Mouse (Mus musculus): ENCODE results near the gene Nup62. TPM values are rescaled to one million over a fixed set of nuclear protein-coding genes. Genes with fewer than 3 reads are reported as not detected.

The Nup62 gene
- polyA plus RNA-seq (2012; rRNA removed) (44.8 and 50.2 TPM in 2 replicates), polyA plus RNA-seq (2014; fragmentation: Nextera tagmentation; extraction: Ambion mirVana) (31.5 and 32.8 TPM in 2 replicates)

GRCm38 (mm10) chr7:44815721-44816469, at the start of gene Nup62, which contains the start of gene Il4i1:
Nup62 (plus strand) TSS chr7:44816088.
Il4i1 (plus strand) TSS chr7:44816387.
- peaks cover 8% of the 10 kb centered on the region; the same call in 1 of the 2 replicates for H3K36me3 ChIP-seq (replicated peaks; ENCODE audit: control insufficient read depth, insufficient read depth, low read depth)
- H3K4me1 ChIP-seq (replicated peaks; ENCODE audit: control insufficient read depth in 2 of 2, insufficient read depth in 2 of 2, low read length in 1 of 2) = peaks cover 31 to 43% of the 10 kb centered on the region in 2 experiments
- H3K27ac ChIP-seq = peak within 1 kb of the TSS; percentile 94
- ATAC-seq (ENCODE audit: insufficient read depth) = peak; percentile 87
- DNase-seq (ENCODE audit: low read depth in 3 of 3, low spot score in 3 of 3) = peak; percentile 99 to 100 (median 99)
- WGBS (ENCODE audit: insufficient replicate concordance) = under 1% methylated on average over 62 of the region's 62 CpGs
- TF ChIP-seq CTCF (IDR thresholded peaks at IDR 0.05; ENCODE audit: low read depth) = 0 out of 2 replicates have a peak, but pooled peaks have one; percentile 5
- no peak for TF ChIP-seq EP300 (IDR thresholded peaks at IDR 0.05; ENCODE audit: low read depth)
- peak within 1 kb of the TSS; percentile 84 for H3K4me2 ChIP-seq (ENCODE audit: low read depth)
- H3K4me3 ChIP-seq (ENCODE audit: insufficient read depth in 1 of 2, low read depth in 2 of 2, low read length in 2 of 2) = peak within 1 kb of the TSS; percentile 82 to 94
- H3K9me3 ChIP-seq (ENCODE audit: control insufficient read depth, low read length) = no peaks in the 10 kb centered on the region
- H3K9ac ChIP-seq (replicated peaks) = peak within 1 kb of the TSS; percentile 96
- no peaks in the 10 kb centered on the region for H3K27me3 ChIP-seq (ENCODE audit: control insufficient read depth, insufficient read depth, low read length)

GRCm38 (mm10) chr7:44768129-44768528, 47.8 kb upstream of the Nup62 start:
- DNase-seq (ENCODE audit: low read depth in 3 of 3, low spot score in 3 of 3) (peak; percentile 60 to 63 (median 61)), ATAC-seq (ENCODE audit: insufficient read depth) (peak; percentile 73)
- Histone ChIP-seq H3K9me3 (ENCODE audit: control insufficient read depth, low read length) (no peaks in the 10 kb centered on the region), H3K36me3 (replicated peaks; ENCODE audit: control insufficient read depth, insufficient read depth, low read depth) (peaks cover 16% of the 10 kb centered on the region), H3K27ac (peak overlapping the region; percentile 26), H3K27me3 (ENCODE audit: control insufficient read depth, insufficient read depth, low read length) (no peaks in the 10 kb centered on the region), H3K4me2 (ENCODE audit: low read depth) (peak overlapping the region; percentile 41), H3K9ac (replicated peaks) (no peak overlapping the region), H3K4me1 (replicated peaks; ENCODE audit: control insufficient read depth in 2 of 2, insufficient read depth in 2 of 2, low read length in 1 of 2) (peaks cover 41 to 51% of the 10 kb centered on the region in 2 experiments), H3K4me3 (ENCODE audit: insufficient read depth in 1 of 2, low read depth in 2 of 2, low read length in 2 of 2) (no peak overlapping the region)
- TF ChIP-seq CTCF (IDR thresholded peaks at IDR 0.05; ENCODE audit: low read depth) (no peak), EP300 (IDR thresholded peaks at IDR 0.05; ENCODE audit: low read depth) (peak; percentile 84)
- 49% methylated on average over 5 of the region's 5 CpGs for WGBS (ENCODE audit: insufficient replicate concordance)

- no peak for TF ChIP-seq EP300 (IDR thresholded peaks at IDR 0.05; ENCODE audit: low read depth)
- TF ChIP-seq CTCF (IDR thresholded peaks at IDR 0.05; ENCODE audit: low read depth) = 0 out of 2 replicates have a peak, but pooled peaks have one; percentile 9
- Histone ChIP-seq H3K4me1 (replicated peaks; ENCODE audit: control insufficient read depth in 2 of 2, insufficient read depth in 2 of 2, low read length in 1 of 2) (peaks cover 48 to 58% of the 10 kb centered on the region in 2 experiments), H3K9me3 (ENCODE audit: control insufficient read depth, low read length) (no peaks in the 10 kb centered on the region), H3K27me3 (ENCODE audit: control insufficient read depth, insufficient read depth, low read length) (no peaks in the 10 kb centered on the region), H3K9ac (replicated peaks) (no peak overlapping the region), H3K36me3 (replicated peaks; ENCODE audit: control insufficient read depth, insufficient read depth, low read depth) (peaks cover 16% of the 10 kb centered on the region), H3K27ac (no peak overlapping the region), H3K4me2 (ENCODE audit: low read depth) (no peak overlapping the region), H3K4me3 (ENCODE audit: insufficient read depth in 1 of 2, low read depth in 2 of 2, low read length in 2 of 2) (no peak overlapping the region)
- ATAC-seq (ENCODE audit: insufficient read depth) (no peak), DNase-seq (ENCODE audit: low read depth in 3 of 3, low spot score in 3 of 3) (peak; percentile 46 to 61 (median 57))
- WGBS (ENCODE audit: insufficient replicate concordance) = 25% methylated on average over 6 of the region's 6 CpGs
Observed at GRCm38 (mm10) chr7:44770046-44770578, 45.8 kb upstream of the Nup62 start.

GRCm38 (mm10) chr7:44772591-44773204, 43.2 kb upstream of the Nup62 start:
- TF ChIP-seq CTCF (IDR thresholded peaks at IDR 0.05; ENCODE audit: low read depth) = 0 out of 2 replicates have a peak, but pooled peaks have one; percentile 6
- TF ChIP-seq EP300 (IDR thresholded peaks at IDR 0.05; ENCODE audit: low read depth) = peak; percentile 95
- H3K4me2 ChIP-seq (ENCODE audit: low read depth) = peak overlapping the region; percentile 51
- peak overlapping the region; percentile 85 for H3K27ac ChIP-seq
- peaks cover 8% of the 10 kb centered on the region for H3K36me3 ChIP-seq (replicated peaks; ENCODE audit: control insufficient read depth, insufficient read depth, low read depth)
- ATAC-seq (ENCODE audit: insufficient read depth) (peak; percentile 90), DNase-seq (ENCODE audit: low read depth in 3 of 3, low spot score in 3 of 3) (peak; percentile 61 to 75 (median 73))
- H3K4me3 ChIP-seq (ENCODE audit: insufficient read depth in 1 of 2, low read depth in 2 of 2, low read length in 2 of 2) = no peak overlapping the region
- no peaks in the 10 kb centered on the region for H3K27me3 ChIP-seq (ENCODE audit: control insufficient read depth, insufficient read depth, low read length)
- H3K9ac ChIP-seq (replicated peaks) = peak overlapping the region; percentile 50
- H3K9me3 ChIP-seq (ENCODE audit: control insufficient read depth, low read length) = no peaks in the 10 kb centered on the region
- H3K4me1 ChIP-seq (replicated peaks; ENCODE audit: control insufficient read depth in 2 of 2, insufficient read depth in 2 of 2, low read length in 1 of 2) = peaks cover 44 to 54% of the 10 kb centered on the region in 2 experiments
- 37% methylated on average over 8 of the region's 8 CpGs for WGBS (ENCODE audit: insufficient replicate concordance)

All from liver, embryonic 14.5 days (tissue).